Mouse (Mus musculus): Measurements from ENCODE around the gene Olfr141. TPM values are rescaled to one million over a fixed set of nuclear protein-coding genes. Genes with fewer than 3 reads are reported as not detected.

The Olfr141 gene
- total RNA-seq (2021) = not detected
- long read RNA-seq, experiment 1 = 0 reads
- long read RNA-seq, experiment 2 = 0 reads

- no peak for DNase-seq (ENCODE audit: low spot score in 2 of 2)
Observed at GRCm38 (mm10) chr2:86809918-86810317, at the start of gene Olfr141. Gene Olfr141 (minus strand): TSS chr2:86810018.

- DNase-seq (ENCODE audit: low spot score in 2 of 2) = no peak
Observed at GRCm38 (mm10) chr2:86851596-86851995, 41.8 kb upstream of the Olfr141 start, which contains the start of gene Olfr1095. Gene Olfr1095 (minus strand): TSS chr2:86851696.

- DNase-seq (ENCODE audit: low spot score in 2 of 2) = no peak
Observed at GRCm38 (mm10) chr2:86824363-86824762, 14.5 kb upstream of the Olfr141 start, which contains the start of gene Olfr1094. Gene Olfr1094 (plus strand): TSS chr2:86824663.

- DNase-seq (ENCODE audit: low spot score in 2 of 2) = no peak
Observed at GRCm38 (mm10) chr2:86782179-86782578, 27.6 kb downstream of the Olfr141 start, which contains the start of gene Olfr1093. Gene Olfr1093 (plus strand): TSS chr2:86782479.

GRCm38 (mm10) chr2:86761050-86761449 is 48.8 kb downstream of the Olfr141 start:
- no peak for DNase-seq (ENCODE audit: low spot score in 2 of 2)

GRCm38 (mm10) chr2:86758893-86759292 is 50.9 kb downstream of the Olfr141 start, which contains the start of gene Olfr1090:
Gene Olfr1090 (minus strand): TSS chr2:86758993.
- no peak for DNase-seq (ENCODE audit: low spot score in 2 of 2)

Other genes with a start within 250 kb of the Olfr141 start
- not detected for gene Olfr1082, start 211.1 kb downstream of the Olfr141 start, total RNA-seq (2021)
- gene Olfr1084, start 170.3 kb downstream of the Olfr141 start, total RNA-seq (2021) = not detected
- not detected for gene Olfr1085, start 148.0 kb downstream of the Olfr141 start, total RNA-seq (2021)
- not detected for gene Olfr1086, start 129.9 kb downstream of the Olfr141 start, total RNA-seq (2021)
- gene Olfr1087, start 111.6 kb downstream of the Olfr141 start, total RNA-seq (2021) = not detected
- not detected for gene Olfr1089, start 76.3 kb downstream of the Olfr141 start, total RNA-seq (2021)
- gene Olfr1090, start 51.0 kb downstream of the Olfr141 start, total RNA-seq (2021) = not detected
- not detected for gene Olfr1093, start 27.5 kb downstream of the Olfr141 start, total RNA-seq (2021)
- not detected for gene Olfr1094, start 14.6 kb upstream of the Olfr141 start, total RNA-seq (2021)
- gene Olfr1095, start 41.7 kb upstream of the Olfr141 start, total RNA-seq (2021) = not detected
- not detected for gene Gm13723, start 64.8 kb upstream of the Olfr141 start, total RNA-seq (2021)
- not detected for gene Olfr1097, start 82.2 kb upstream of the Olfr141 start, total RNA-seq (2021)
- gene Olfr1098, start 114.5 kb upstream of the Olfr141 start, total RNA-seq (2021) = not detected
- not detected for gene Olfr1099, start 150.7 kb upstream of the Olfr141 start, total RNA-seq (2021)
- not detected for gene Olfr1100, start 169.9 kb upstream of the Olfr141 start, total RNA-seq (2021)
- gene Olfr1101, start 181.2 kb upstream of the Olfr141 start, total RNA-seq (2021) = not detected
- gene Olfr1102, start 188.4 kb upstream of the Olfr141 start, total RNA-seq (2021) = not detected
- not detected for gene Olfr1104, start 217.1 kb upstream of the Olfr141 start, total RNA-seq (2021)
- not detected for gene Olfr1105, start 226.5 kb upstream of the Olfr141 start, total RNA-seq (2021)
- not detected for gene Olfr1106, start 242.3 kb upstream of the Olfr141 start, total RNA-seq (2021)